Mouse (Mus musculus) stomach, embryonic 16.5 days (tissue): ENCODE data around the gene Casp4. TPM values are rescaled to one million over a fixed set of nuclear protein-coding genes. Genes with fewer than 3 reads are reported as not detected.
A peak's percentile ranks its signal among the peaks of the same experiment; 100 is the strongest.

Experiments used
- ATAC-seq: fragments of 200-750 bp; cut with Nextera tagmentation; 2 replicates; pipeline ENCODE4 v1.8.0; 2017; ENCODE audit warnings: moderate number of reproducible peaks, moderate TSS enrichment; ENCODE audit not compliant: insufficient read depth, low FRiP score
- H3K27ac ChIP-seq: fragments of 300-500 bp; sonication (generic); 2 replicates; pipeline ENCODE4 v1.5.1; 2014; ENCODE audit warnings: low read length
- H3K27me3 ChIP-seq: fragments of 300-500 bp; sonication (generic); 2 replicates; pipeline ENCODE4 v1.6.1; 2014; ENCODE audit warnings: low read length, control low read depth, mixed read lengths; ENCODE audit not compliant: control insufficient read depth, insufficient read depth
- H3K36me3 ChIP-seq: fragments of 300-500 bp; sonication (generic); 2 replicates; pipeline ENCODE4 v1.6.1; 2014; ENCODE audit warnings: low read length; ENCODE audit not compliant: control insufficient read depth, insufficient read depth
- H3K4me1 ChIP-seq: fragments of 300-500 bp; sonication (generic); 2 replicates; pipeline ENCODE4 v1.6.1; 2014; ENCODE audit warnings: low read length, control low read depth, mixed read lengths; ENCODE audit not compliant: control insufficient read depth, insufficient read depth
- H3K4me2 ChIP-seq: fragments of 300-500 bp; sonication (generic); 2 replicates; pipeline ENCODE4 v1.6.1; 2014; ENCODE audit warnings: low read depth, low read length, mixed read lengths
- H3K4me3 ChIP-seq: fragments of 300-500 bp; sonication (generic); replicated peaks from 2 replicates; pipeline ENCODE4 v1.5.1; 2014; ENCODE audit warnings: mild to moderate bottlenecking, low read length
- H3K9ac ChIP-seq: fragments of 300-500 bp; sonication (generic); 2 replicates; pipeline ENCODE4 v1.6.1; 2014; ENCODE audit warnings: low read length
- H3K9me3 ChIP-seq: fragments of 300-500 bp; sonication (generic); replicated peaks from 2 replicates; pipeline ENCODE4 v1.6.1; 2016; ENCODE audit warnings: low read length, control low read depth; ENCODE audit not compliant: control insufficient read depth
- WGBS: fragments of 180-500 bp; shearing (Covaris S2); extraction: QIAGEN DNeasy Blood & Tissue Kit; methylation state at CpG from one replicate; pipeline ENCODE4 v1.1.7; 2014; 5-methylcytosine and 5-hydroxymethylcytosine counted together
- polyA plus RNA-seq: library from polyadenylated mRNA; unstranded; fragments of >200 nt; fragmentation: Nextera tagmentation; extraction: Ambion mirVana; gene quantifications from 2 replicates; pipeline ENCODE4 v1.2.1, GENCODE M21; 2015

Casp4 gene
- polyA plus RNA-seq, 1 experiment from 2014 or later: 2.1 TPM

DNA sequence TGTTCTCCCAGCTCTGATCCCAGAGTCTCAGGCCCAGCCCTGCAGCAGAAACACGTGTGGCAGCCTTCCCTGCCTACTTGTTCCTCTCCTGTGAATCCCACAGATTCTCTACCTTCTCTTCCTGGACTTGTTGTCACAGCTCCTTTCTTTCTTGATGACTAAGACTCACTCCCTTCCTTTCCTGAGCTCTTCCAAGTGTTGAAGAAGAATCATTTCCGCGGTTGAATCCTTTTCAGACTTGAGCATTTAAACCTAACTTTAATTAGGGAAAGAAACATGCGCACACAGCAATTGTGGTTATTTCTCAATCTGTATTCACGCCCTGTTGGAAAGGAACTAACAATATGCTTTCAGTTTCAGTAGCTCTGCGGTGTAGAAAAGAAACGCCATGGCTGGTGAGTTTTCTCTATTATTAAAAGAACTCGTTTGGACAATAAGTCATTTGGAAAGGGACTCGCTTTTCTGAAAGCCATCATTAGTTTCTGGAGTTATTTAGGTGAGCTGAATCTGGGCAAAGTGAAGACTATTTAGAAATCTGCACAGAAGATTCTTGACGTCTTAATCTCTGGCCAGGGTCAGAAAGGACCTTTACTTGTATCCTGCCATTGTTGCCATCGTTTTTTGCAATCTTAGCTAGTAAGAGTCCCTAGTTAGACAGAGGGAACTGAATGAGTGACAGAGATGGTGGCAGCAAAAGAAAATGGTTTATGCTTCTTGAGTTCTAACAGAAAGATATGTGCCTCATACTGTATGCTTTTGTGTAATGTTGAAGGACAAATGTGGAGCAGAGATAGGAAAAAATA lies 10.1 kb upstream of the Casp4 start, which contains the start of gene Casp1:
TSS of gene Casp1 (plus strand) at position 189 of the 803 bp plus-strand sequence.
- H3K4me3 ChIP-seq: no peak within 1 kb of the TSS
- ATAC-seq: no peak

GRCm38 (mm10) chr9:5299132-5299381 lies 9.6 kb upstream of the Casp4 start:
- Histone ChIP-seq H3K9ac (no peak overlapping the region), H3K4me3 (no peak overlapping the region), H3K4me2 (no peak overlapping the region), H3K9me3 (no peaks in the 10 kb centered on the region), H3K4me1 (no peaks in the 10 kb centered on the region), H3K36me3 (no peaks in the 10 kb centered on the region), H3K27me3 (no peaks in the 10 kb centered on the region), H3K27ac (no peak overlapping the region)
- WGBS: 76% methylated on average over 2 of the region's 2 CpGs
- no peak for ATAC-seq

More for the DNA sequence above, 10.1 kb upstream of the Casp4 start, which contains the start of gene Casp1:
- Histone ChIP-seq H3K4me2 (no peak within 1 kb of the TSS), H3K27ac (no peak within 1 kb of the TSS), H3K36me3 (no peaks in the 10 kb centered on the region), H3K27me3 (no peaks in the 10 kb centered on the region), H3K9ac (no peak within 1 kb of the TSS), H3K9me3 (no peaks in the 10 kb centered on the region), H3K4me1 (no peaks in the 10 kb centered on the region)
- WGBS: 74% methylated on average over 11 of the region's 11 CpGs

GRCm38 (mm10) chr9:5310112-5310511 lies 1.5 kb downstream of the Casp4 start:
- Histone ChIP-seq H3K4me1 (no peaks in the 10 kb centered on the region), H3K27me3 (no peaks in the 10 kb centered on the region), H3K9me3 (no peaks in the 10 kb centered on the region), H3K4me3 (no peak overlapping the region), H3K4me2 (no peak overlapping the region), H3K36me3 (no peaks in the 10 kb centered on the region), H3K9ac (no peak overlapping the region), H3K27ac (no peak overlapping the region)
- no peak for ATAC-seq

- no peaks in the 10 kb centered on the region for H3K27me3 ChIP-seq
- no peak overlapping the region for H3K9ac ChIP-seq
- WGBS: 73% methylated on average over 4 of the region's 4 CpGs
- no peaks in the 10 kb centered on the region for H3K36me3 ChIP-seq
- H3K4me3 ChIP-seq: no peak overlapping the region
- no peaks in the 10 kb centered on the region for H3K4me1 ChIP-seq
- H3K4me2 ChIP-seq: no peak overlapping the region
- no peak overlapping the region for H3K27ac ChIP-seq
- no peaks in the 10 kb centered on the region for H3K9me3 ChIP-seq
- ATAC-seq: no peak
These were observed 2.8 kb downstream of the Casp4 start for GRCm38 (mm10) chr9:5311435-5311834.

DNA sequence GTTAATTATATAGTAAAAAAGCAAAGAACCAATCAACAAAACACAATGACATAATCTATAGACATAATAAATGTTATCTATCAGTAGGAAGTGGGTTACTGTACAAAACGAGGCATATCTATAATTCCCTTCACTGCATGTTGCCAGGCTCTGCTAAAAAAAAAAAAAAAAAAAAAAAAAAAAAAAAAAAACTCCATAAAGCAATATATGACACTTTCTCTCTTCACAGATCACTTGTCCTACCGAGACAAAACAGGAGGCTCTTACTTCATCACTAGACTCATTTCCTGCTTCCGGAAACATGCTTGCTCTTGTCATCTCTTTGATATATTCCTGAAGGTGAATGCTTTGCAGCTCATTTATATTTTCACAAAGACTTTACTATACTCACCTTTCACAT lies 19.6 kb downstream of the Casp4 start:
- no peaks in the 10 kb centered on the region for H3K9me3 ChIP-seq
- no peaks in the 10 kb centered on the region for H3K4me1 ChIP-seq
- no peak overlapping the region for H3K4me2 ChIP-seq
- no peak overlapping the region for H3K9ac ChIP-seq
- WGBS: 58% methylated on average over 3 of the region's 3 CpGs
- no peak overlapping the region for H3K4me3 ChIP-seq
- H3K27ac ChIP-seq: no peak overlapping the region
- H3K36me3 ChIP-seq: no peaks in the 10 kb centered on the region
- H3K27me3 ChIP-seq: no peaks in the 10 kb centered on the region
- no peak for ATAC-seq

DNA sequence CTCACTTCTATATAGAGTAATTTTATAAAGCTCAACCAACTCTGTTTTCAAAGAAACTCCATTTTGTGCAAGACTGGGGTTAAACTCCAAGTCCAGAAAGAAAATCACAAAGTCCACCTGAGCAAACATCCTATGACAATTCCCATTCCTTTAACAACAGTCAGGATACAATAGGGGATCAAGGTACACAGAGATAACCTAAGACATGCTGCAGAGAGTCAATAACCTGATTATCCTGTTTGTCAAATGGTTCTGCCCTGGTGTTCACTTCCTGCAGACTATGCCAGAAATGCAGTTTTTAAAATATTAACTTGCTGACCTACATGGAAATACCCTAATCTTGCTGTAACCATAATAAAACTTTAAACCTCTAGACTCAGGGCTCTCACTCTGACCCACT lies 23.8 kb downstream of the Casp4 start:
- Histone ChIP-seq H3K4me1 (no peaks in the 10 kb centered on the region), H3K36me3 (no peaks in the 10 kb centered on the region), H3K27ac (no peak overlapping the region), H3K4me2 (no peak overlapping the region), H3K27me3 (no peaks in the 10 kb centered on the region), H3K4me3 (no peak overlapping the region), H3K9me3 (no peaks in the 10 kb centered on the region), H3K9ac (no peak overlapping the region)
- peak; percentile 37; the same call in 1 of the 2 replicates for ATAC-seq

- H3K4me1 ChIP-seq: no peaks in the 10 kb centered on the region
- H3K27ac ChIP-seq: no peak overlapping the region
- 85% methylated on average over 1 of the region's 1 CpGs for WGBS
These were observed 24.8 kb downstream of the Casp4 start for GRCm38 (mm10) chr9:5333422-5333821.

GRCm38 (mm10) chr9:5343092-5343491 lies 34.5 kb downstream of the Casp4 start:
- whole genome bisulfite sequencing: 62% methylated on average over 1 of the region's 1 CpGs
- ATAC-seq: no peak
- no peaks in the 10 kb centered on the region for H3K36me3 ChIP-seq
- no peaks in the 10 kb centered on the region for H3K9me3 ChIP-seq
- H3K9ac ChIP-seq: no peak overlapping the region
- no peak overlapping the region for H3K4me3 ChIP-seq
- no peaks in the 10 kb centered on the region for H3K27me3 ChIP-seq
- no peak overlapping the region for H3K4me2 ChIP-seq
- no peaks in the 10 kb centered on the region for H3K4me1 ChIP-seq
- no peak overlapping the region for H3K27ac ChIP-seq

More at GRCm38 (mm10) chr9:5333422-5333821, 24.8 kb downstream of the Casp4 start:
- no peaks in the 10 kb centered on the region for H3K9me3 ChIP-seq
- no peaks in the 10 kb centered on the region for H3K36me3 ChIP-seq
- H3K27me3 ChIP-seq: no peaks in the 10 kb centered on the region
- no peak overlapping the region for H3K4me2 ChIP-seq
- H3K4me3 ChIP-seq: no peak overlapping the region
- no peak overlapping the region for H3K9ac ChIP-seq
- ATAC-seq: no peak

DNA sequence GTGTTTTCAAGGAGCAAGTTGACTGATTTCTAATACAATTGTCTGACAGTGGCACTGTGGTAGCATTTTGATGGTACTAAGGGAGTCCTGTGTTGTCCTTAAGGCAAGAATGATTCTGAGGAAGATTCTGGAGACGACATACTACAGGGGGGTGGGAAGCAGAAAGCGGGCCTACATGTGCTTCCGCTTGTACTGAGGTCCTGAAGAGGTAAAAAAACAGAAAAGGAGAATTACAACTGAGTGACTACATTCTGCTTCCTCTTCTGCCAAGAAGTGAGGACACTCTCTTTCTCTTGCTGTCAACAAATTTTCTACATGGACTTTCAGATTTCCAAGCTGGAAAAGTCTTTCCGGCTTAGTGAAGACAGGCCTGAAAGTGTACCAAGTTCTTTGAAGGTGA lies 35.5 kb downstream of the Casp4 start:
- 88% methylated on average over 4 of the region's 4 CpGs for WGBS
- no peak for ATAC-seq

More for the DNA sequence above, 35.5 kb downstream of the Casp4 start:
- H3K27me3 ChIP-seq: no peaks in the 10 kb centered on the region
- H3K4me2 ChIP-seq: no peak overlapping the region
- no peak overlapping the region for H3K27ac ChIP-seq
- no peaks in the 10 kb centered on the region for H3K4me1 ChIP-seq
- H3K9me3 ChIP-seq: no peaks in the 10 kb centered on the region
- no peak overlapping the region for H3K4me3 ChIP-seq
- H3K36me3 ChIP-seq: no peaks in the 10 kb centered on the region
- H3K9ac ChIP-seq: no peak overlapping the region
